Mouse (Mus musculus) ES-Bruce4 (cell line): ENCODE data around the gene Umps.

Experiments
- CTCF ChIP-seq: IDR thresholded peaks from one replicate; pipeline ENCODE4 v1.8.1; 2011; ENCODE audit warnings: low read depth, low read length
- EP300 ChIP-seq: IDR thresholded peaks from 2 replicates; pipeline ENCODE4 v1.6.1; 2011; ENCODE audit warnings: low read depth, low read length; ENCODE audit not compliant: insufficient read depth
- POLR2A ChIP-seq: IDR thresholded peaks from one replicate; pipeline ENCODE4 v1.8.1; 2011; ENCODE audit warnings: low read length; ENCODE audit not compliant: insufficient read depth

DNA sequence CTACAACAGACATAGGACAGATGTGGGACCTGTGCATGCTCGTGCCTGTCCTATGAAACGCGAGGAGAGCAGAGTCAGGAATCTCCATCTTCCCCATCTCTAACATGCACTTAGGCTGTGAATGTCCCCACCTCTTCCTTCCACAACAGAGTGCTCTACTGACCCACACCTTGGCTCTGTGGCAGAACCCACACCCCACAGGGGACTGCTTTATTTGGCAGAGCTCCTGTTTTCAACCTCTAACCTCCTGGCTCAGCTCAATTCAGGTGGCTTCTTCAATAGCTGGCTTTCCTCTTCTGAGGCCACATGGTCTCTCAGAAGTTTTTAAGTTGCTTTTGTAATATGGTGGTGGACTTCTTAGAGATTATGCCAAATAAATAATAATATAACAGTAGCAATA lies 39.1 kb upstream of the Umps start:
- TF ChIP-seq POLR2A (no peak), CTCF (no peak), EP300 (no peak)
